Mouse (Mus musculus) hindbrain, postnatal 0 days (tissue): Measurements from ENCODE around the gene Ccsap. TPM values are rescaled to one million over a fixed set of nuclear protein-coding genes. Genes with fewer than 3 reads are reported as not detected.

Experiments
- ATAC-seq: fragments of 200-750 bp; cut with Nextera tagmentation; 2 replicates; pipeline ENCODE4 v1.8.0; 2017; ENCODE audit warnings: mild to moderate bottlenecking, moderate TSS enrichment, moderate library complexity
- DNase-seq: peaks from one replicate; pipeline ENCODE4 v3.0.0-alpha.2; 2015; ENCODE audit warnings: low spot score
- H3K27ac ChIP-seq: fragments of 300-500 bp; sonication (generic); 2 replicates; pipeline ENCODE4 v1.5.1; 2014; ENCODE audit warnings: mild to moderate bottlenecking
- H3K27me3 ChIP-seq: fragments of 300-500 bp; sonication (generic); 2 replicates; pipeline ENCODE4 v1.6.1; 2014; ENCODE audit warnings: low read length, mixed read lengths; ENCODE audit not compliant: insufficient read depth
- H3K36me3 ChIP-seq: fragments of 300-500 bp; sonication (generic); 2 replicates; pipeline ENCODE4 v1.6.1; 2014; ENCODE audit warnings: low read length, mixed read lengths; ENCODE audit not compliant: insufficient read depth
- H3K4me1 ChIP-seq: fragments of 300-500 bp; sonication (generic); 2 replicates; pipeline ENCODE4 v1.6.1; 2014; ENCODE audit warnings: antibody characterized with exemption, low read length, mixed read lengths; ENCODE audit not compliant: insufficient read depth
- H3K4me2 ChIP-seq: fragments of 300-500 bp; sonication (generic); 2 replicates; pipeline ENCODE4 v1.6.1; 2014; ENCODE audit warnings: low read depth, mild to moderate bottlenecking, low read length, moderate library complexity, mixed read lengths
- H3K4me3 ChIP-seq: fragments of 300-500 bp; sonication (generic); 2 replicates; pipeline ENCODE4 v1.5.1; 2014; ENCODE audit warnings: low read length
- H3K9ac ChIP-seq: fragments of 300-500 bp; sonication (generic); replicated peaks from 2 replicates; pipeline ENCODE4 v1.6.1; 2014; ENCODE audit warnings: mild to moderate bottlenecking, low read length, moderate library complexity, mixed read lengths
- H3K9me3 ChIP-seq: fragments of 300-500 bp; sonication (generic); 2 replicates; pipeline ENCODE4 v1.6.1; 2016; ENCODE audit warnings: low read length, mixed read lengths
- CTCF ChIP-seq: IDR thresholded peaks from 2 replicates; pipeline ENCODE4 v1.5.1; 2016; ENCODE audit warnings: antibody characterized with exemption, control low read depth, low read depth
- WGBS: fragments of 180-500 bp; shearing (Covaris S2); extraction: QIAGEN DNeasy Blood & Tissue Kit; methylation state at CpG from one replicate; pipeline ENCODE4 v1.1.7; 2014; 5-methylcytosine and 5-hydroxymethylcytosine counted together
- polyA plus RNA-seq: library from polyadenylated mRNA; unstranded; fragments of >200 nt; fragmentation: Nextera tagmentation; extraction: Ambion mirVana; gene quantifications from 2 replicates; pipeline ENCODE4 v1.2.1, GENCODE M21; 2015
- total RNA-seq: library from RNA; depleted of rRNA; stranded (reverse); fragments of >200 nt; gene quantifications from 2 replicates; pipeline ENCODE4 v1.2.3, GENCODE M21; 2014; rRNA removed

Ccsap gene
- total and polyA plus RNA-seq, 2 experiments from 2014 or later: 6.4 to 13.4 TPM

- WGBS: 86% methylated on average over 4 of the region's 4 CpGs
- no peak overlapping the region for H3K4me3 ChIP-seq
- no peak overlapping the region for H3K9ac ChIP-seq
- ATAC-seq (no peak), DNase-seq (no peak)
- H3K4me1 ChIP-seq: no peaks in the 10 kb centered on the region
- H3K36me3 ChIP-seq: no peaks in the 10 kb centered on the region
- no peak overlapping the region for H3K27ac ChIP-seq
- H3K27me3 ChIP-seq: no peaks in the 10 kb centered on the region
- H3K4me2 ChIP-seq: no peak overlapping the region
- no peak for TF ChIP-seq CTCF
- no peaks in the 10 kb centered on the region for H3K9me3 ChIP-seq
Observed at GRCm38 (mm10) chr8:123794766-123795165, 65.2 kb downstream of the Ccsap start.

GRCm38 (mm10) chr8:123793900-123794299, 66.1 kb downstream of the Ccsap start:
- H3K36me3 ChIP-seq: no peaks in the 10 kb centered on the region
- no peak overlapping the region for H3K4me2 ChIP-seq
- no peaks in the 10 kb centered on the region for H3K27me3 ChIP-seq
- no peaks in the 10 kb centered on the region for H3K9me3 ChIP-seq
- WGBS: 49% methylated on average over 10 of the region's 10 CpGs
- H3K9ac ChIP-seq: no peak overlapping the region
- ATAC-seq (no peak), DNase-seq (no peak)
- no peak overlapping the region for H3K27ac ChIP-seq
- no peak overlapping the region for H3K4me3 ChIP-seq
- no peaks in the 10 kb centered on the region for H3K4me1 ChIP-seq
- no peak for TF ChIP-seq CTCF

GRCm38 (mm10) chr8:123791845-123792225, 68.2 kb downstream of the Ccsap start:
- no peak for ATAC-seq
- no peak for TF ChIP-seq CTCF
- H3K4me2 ChIP-seq: no peak overlapping the region
- no peaks in the 10 kb centered on the region for H3K36me3 ChIP-seq
- no peak for DNase-seq
- no peak overlapping the region for H3K4me3 ChIP-seq
- H3K27ac ChIP-seq: no peak overlapping the region
- no peaks in the 10 kb centered on the region for H3K4me1 ChIP-seq
- no peaks in the 10 kb centered on the region for H3K9me3 ChIP-seq
- no peaks in the 10 kb centered on the region for H3K27me3 ChIP-seq
- WGBS: 60% methylated on average over 7 of the region's 7 CpGs
- no peak overlapping the region for H3K9ac ChIP-seq

DNA sequence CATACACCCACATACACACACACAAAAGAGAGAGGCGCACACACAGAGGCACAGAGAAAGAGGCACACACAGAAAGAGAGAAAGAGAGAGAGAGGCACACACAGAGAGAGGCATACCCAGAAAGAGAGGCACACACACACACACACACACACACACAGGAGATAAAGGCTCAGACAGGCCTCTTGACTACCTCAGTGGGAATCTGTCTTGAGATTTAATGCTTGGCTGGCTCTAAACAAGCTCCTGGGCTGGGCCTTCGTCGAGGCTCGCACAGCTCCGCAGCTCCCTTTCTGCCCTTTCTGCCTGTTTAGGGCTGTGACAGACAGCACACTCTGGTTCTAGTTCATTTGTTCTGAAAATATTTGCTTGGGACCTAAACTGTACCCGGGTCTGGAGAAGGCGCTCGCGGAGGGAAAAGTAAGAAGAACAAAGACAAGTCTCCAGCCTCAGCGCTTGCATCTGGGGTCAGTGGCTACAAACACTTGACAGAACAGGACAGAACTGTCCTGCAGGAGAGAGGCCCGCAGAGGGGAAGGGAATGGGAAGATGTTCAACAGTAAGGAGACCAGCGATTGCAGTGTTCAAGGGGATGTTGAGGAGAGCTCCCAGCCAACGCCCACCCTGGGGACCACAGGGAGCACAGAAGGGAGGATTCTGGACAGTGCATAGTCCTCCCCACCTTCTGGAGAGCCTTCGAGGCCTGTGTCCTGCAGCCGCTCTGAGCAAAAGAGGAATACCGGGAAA, 68.7 kb downstream of the Ccsap start:
- Histone ChIP-seq H3K27ac (no peak overlapping the region), H3K9ac (no peak overlapping the region), H3K4me3 (no peak overlapping the region), H3K36me3 (no peaks in the 10 kb centered on the region), H3K9me3 (no peaks in the 10 kb centered on the region), H3K4me2 (no peak overlapping the region), H3K27me3 (no peaks in the 10 kb centered on the region), H3K4me1 (no peaks in the 10 kb centered on the region)
- WGBS: 31% methylated on average over 16 of the region's 16 CpGs
- DNase-seq: peak; percentile 26
- no peak for TF ChIP-seq CTCF
- ATAC-seq: no peak

Other genes starting within 250 kb of the Ccsap start
- 22.1 and 25.2 TPM in 2 replicates for gene Rhou, start 206.3 kb downstream of the Ccsap start, total RNA-seq
- gene Rhou, start 206.3 kb downstream of the Ccsap start, polyA plus RNA-seq: 7.8 and 7.9 TPM in 2 replicates
- gene Rab4a, start 54.2 kb downstream of the Ccsap start, total RNA-seq: 46.3 and 58.3 TPM in 2 replicates
- gene Rab4a, start 54.2 kb downstream of the Ccsap start, polyA plus RNA-seq: 94.7 and 96.8 TPM in 2 replicates
- gene Acta1, start 34.5 kb upstream of the Ccsap start, total RNA-seq: 21.2 and 139 TPM in 2 replicates
- 13.9 and 15.1 TPM in 2 replicates for gene Acta1, start 34.5 kb upstream of the Ccsap start, polyA plus RNA-seq
- 23.0 and 36.3 TPM in 2 replicates for gene Nup133, start 89.1 kb upstream of the Ccsap start, total RNA-seq
- 15.4 and 21.0 TPM in 2 replicates for gene Nup133, start 89.1 kb upstream of the Ccsap start, polyA plus RNA-seq
- gene Abcb10, start 122.9 kb upstream of the Ccsap start, total RNA-seq: 39.0 and 43.2 TPM in 2 replicates
- gene Abcb10, start 122.9 kb upstream of the Ccsap start, polyA plus RNA-seq: 12.4 and 13.4 TPM in 2 replicates
- gene Taf5l, start 161.2 kb upstream of the Ccsap start, total RNA-seq: 37.3 and 42.0 TPM in 2 replicates
- gene Taf5l, start 161.2 kb upstream of the Ccsap start, polyA plus RNA-seq: 20.6 and 21.7 TPM in 2 replicates
- gene Urb2, start 161.3 kb upstream of the Ccsap start, total RNA-seq: 9.7 and 13.5 TPM in 2 replicates
- 1.5 and 1.7 TPM in 2 replicates for gene Urb2, start 161.3 kb upstream of the Ccsap start, polyA plus RNA-seq